Mouse (Mus musculus) intestine, postnatal 0 days (tissue): ENCODE measurements around the gene Tdgf1. TPM values are rescaled to one million over a fixed set of nuclear protein-coding genes. Genes with fewer than 3 reads are reported as not detected.

Experiments used
- ATAC-seq: fragments of 200-750 bp; cut with Nextera tagmentation; 2 replicates; pipeline ENCODE4 v1.8.0; 2017; ENCODE audit warnings: mild to moderate bottlenecking, moderate TSS enrichment, moderate library complexity
- H3K27ac ChIP-seq: fragments of 300-500 bp; sonication (generic); 2 replicates; pipeline ENCODE4 v1.5.1; 2014; ENCODE audit warnings: mild to moderate bottlenecking, low read depth, low read length, moderate library complexity
- H3K27me3 ChIP-seq: fragments of 300-500 bp; sonication (generic); replicated peaks from 2 replicates; pipeline ENCODE4 v1.6.1; 2014; ENCODE audit warnings: low read length, mixed read lengths; ENCODE audit not compliant: control insufficient read depth, insufficient read depth
- H3K36me3 ChIP-seq: fragments of 300-500 bp; sonication (generic); 2 replicates; pipeline ENCODE4 v1.6.1; 2014; ENCODE audit warnings: mild to moderate bottlenecking, moderate library complexity; ENCODE audit not compliant: control insufficient read depth, insufficient read depth
- H3K4me1 ChIP-seq: fragments of 300-500 bp; sonication (generic); replicated peaks from 2 replicates; pipeline ENCODE4 v1.6.1; 2014; ENCODE audit warnings: antibody characterized with exemption, low read length, mixed read lengths; ENCODE audit not compliant: control insufficient read depth, insufficient read depth
- H3K4me2 ChIP-seq: fragments of 300-500 bp; sonication (generic); replicated peaks from 2 replicates; pipeline ENCODE4 v1.6.1; 2014; ENCODE audit warnings: low read depth, mild to moderate bottlenecking, moderate library complexity
- H3K4me3 ChIP-seq: fragments of 300-500 bp; sonication (generic); 2 replicates; pipeline ENCODE4 v1.5.1; 2014; ENCODE audit warnings: low read depth, low read length
- H3K9ac ChIP-seq: fragments of 300-500 bp; sonication (generic); 2 replicates; pipeline ENCODE4 v1.6.1; 2014; ENCODE audit warnings: mild to moderate bottlenecking, low read depth, low read length
- H3K9me3 ChIP-seq: fragments of 300-500 bp; sonication (generic); 2 replicates; pipeline ENCODE4 v1.6.1; 2016; ENCODE audit warnings: mixed run types; ENCODE audit not compliant: control insufficient read depth
- CTCF ChIP-seq: sonication (generic); IDR thresholded peaks from 2 replicates; pipeline ENCODE4 v1.5.1; 2016; ENCODE audit warnings: low read depth, mild to moderate bottlenecking, control low read depth, antibody characterized with exemption, moderate library complexity
- WGBS: fragments of 180-500 bp; shearing (Covaris S2); extraction: QIAGEN DNeasy Blood & Tissue Kit; methylation state at CpG from one replicate; pipeline ENCODE4 v1.1.7; 2014; 5-methylcytosine and 5-hydroxymethylcytosine counted together
- polyA plus RNA-seq: library from polyadenylated mRNA; unstranded; fragments of >200 nt; fragmentation: Nextera tagmentation; extraction: Ambion mirVana; gene quantifications from 2 replicates; pipeline ENCODE4 v1.2.1, GENCODE M21; 2015

The Tdgf1 gene
- polyA plus RNA-seq, 1 experiment from 2014 or later: not detected

DNA sequence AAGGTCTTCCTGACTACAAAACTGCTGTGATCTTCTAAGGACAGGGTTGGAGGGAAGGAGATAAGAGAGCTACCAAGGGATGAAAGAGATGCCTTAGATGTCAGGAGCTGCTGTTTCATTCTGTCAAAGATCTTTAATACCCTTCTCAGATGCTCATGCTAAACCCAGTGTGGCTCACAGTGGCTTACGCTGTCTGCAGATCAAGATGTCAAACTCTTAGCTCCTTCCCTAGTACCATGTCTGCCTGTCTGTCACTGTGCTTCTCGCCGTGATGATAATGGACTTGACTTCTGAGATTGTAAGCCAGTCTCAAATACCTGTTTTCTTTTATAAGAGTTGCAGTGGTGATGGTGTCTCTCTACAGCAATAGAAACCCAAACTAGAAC lies 37.3 kb downstream of the Tdgf1 start:
- no peak for ATAC-seq
- Histone ChIP-seq H3K4me1 (no peaks in the 10 kb centered on the region), H3K4me3 (no peak overlapping the region), H3K36me3 (no peaks in the 10 kb centered on the region), H3K4me2 (no peak overlapping the region), H3K9ac (no peak overlapping the region), H3K27ac (no peak overlapping the region), H3K27me3 (no peaks in the 10 kb centered on the region), H3K9me3 (no peaks in the 10 kb centered on the region)
- no peak for TF ChIP-seq CTCF
- WGBS: 95% methylated on average over 3 of the region's 3 CpGs

- Histone ChIP-seq H3K27me3 (no peaks in the 10 kb centered on the region), H3K9me3 (no peaks in the 10 kb centered on the region), H3K4me1 (no peaks in the 10 kb centered on the region), H3K9ac (no peak overlapping the region), H3K4me3 (no peak overlapping the region), H3K27ac (no peak overlapping the region), H3K36me3 (no peaks in the 10 kb centered on the region), H3K4me2 (no peak overlapping the region)
- TF ChIP-seq CTCF: no peak
- WGBS: 73% methylated on average over 4 of the region's 4 CpGs
- ATAC-seq: no peak
Measured at GRCm38 (mm10) chr9:110907838-110908630, 37.9 kb downstream of the Tdgf1 start.

- Histone ChIP-seq H3K36me3 (no peaks in the 10 kb centered on the region), H3K4me3 (no peak overlapping the region), H3K4me2 (no peak overlapping the region), H3K27me3 (no peaks in the 10 kb centered on the region), H3K9me3 (no peaks in the 10 kb centered on the region), H3K4me1 (no peaks in the 10 kb centered on the region), H3K27ac (no peak overlapping the region), H3K9ac (no peak overlapping the region)
- no peak for TF ChIP-seq CTCF
- 91% methylated on average over 11 of the region's 11 CpGs for WGBS
- ATAC-seq: no peak
Measured at GRCm38 (mm10) chr9:110907201-110907837, 38.6 kb downstream of the Tdgf1 start.

DNA sequence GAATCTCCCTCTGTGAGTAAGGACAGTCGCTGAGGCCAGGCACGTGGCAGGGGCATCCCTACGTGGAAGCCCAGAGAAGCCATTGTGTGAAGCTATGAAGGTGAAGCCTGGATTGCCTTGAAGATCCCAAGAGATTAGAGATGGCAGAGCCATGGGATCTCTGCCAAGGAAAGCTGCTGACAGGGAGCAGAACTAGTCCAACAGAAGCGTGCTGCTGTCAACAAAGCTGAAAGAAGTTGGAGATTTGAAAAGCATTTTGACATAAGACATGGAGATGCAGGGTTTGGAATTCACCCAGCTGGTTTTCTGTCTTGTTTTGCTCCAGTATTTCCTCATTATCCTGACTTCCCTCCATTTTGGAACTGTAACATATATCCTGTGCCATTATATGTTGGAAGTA lies 43.7 kb downstream of the Tdgf1 start:
- no peak for ATAC-seq
- H3K4me1 ChIP-seq: no peaks in the 10 kb centered on the region
- H3K27ac ChIP-seq: no peak overlapping the region
- no peak overlapping the region for H3K4me3 ChIP-seq
- no peaks in the 10 kb centered on the region for H3K27me3 ChIP-seq
- 87% methylated on average over 4 of the region's 4 CpGs for WGBS
- H3K9me3 ChIP-seq: no peaks in the 10 kb centered on the region
- H3K4me2 ChIP-seq: no peak overlapping the region
- H3K36me3 ChIP-seq: peaks cover 26% of the 10 kb centered on the region; the same call in 1 of the 2 replicates
- TF ChIP-seq CTCF: no peak
- H3K9ac ChIP-seq: no peak overlapping the region

GRCm38 (mm10) chr9:110901204-110901603 lies 44.8 kb downstream of the Tdgf1 start:
- Histone ChIP-seq H3K4me3 (no peak overlapping the region), H3K9me3 (no peaks in the 10 kb centered on the region), H3K27ac (no peak overlapping the region), H3K9ac (no peak overlapping the region), H3K36me3 (peaks cover 28% of the 10 kb centered on the region; the same call in 1 of the 2 replicates), H3K4me1 (no peaks in the 10 kb centered on the region), H3K4me2 (no peak overlapping the region), H3K27me3 (no peaks in the 10 kb centered on the region)
- ATAC-seq: no peak
- 90% methylated on average over 6 of the region's 6 CpGs for WGBS
- TF ChIP-seq CTCF: no peak

- ATAC-seq: no peak
- TF ChIP-seq CTCF: no peak
- Histone ChIP-seq H3K27ac (no peak overlapping the region), H3K4me1 (no peaks in the 10 kb centered on the region), H3K4me3 (no peak overlapping the region), H3K9ac (no peak overlapping the region), H3K9me3 (no peaks in the 10 kb centered on the region), H3K4me2 (no peak overlapping the region), H3K36me3 (peaks cover 36% of the 10 kb centered on the region; the same call in 1 of the 2 replicates), H3K27me3 (no peaks in the 10 kb centered on the region)
- WGBS: 66% methylated on average over 10 of the region's 10 CpGs
Measured at GRCm38 (mm10) chr9:110899451-110900008, 46.4 kb downstream of the Tdgf1 start.
